Mouse (Mus musculus) midbrain, embryonic 15.5 days (tissue): ENCODE measurements at regions not wholly inside any gene's neighbourhood (a gene's known extent, or its start where the extent isn't known, plus 50 kb on each side); places are given as distances from the start of the nearest gene placed in this dataset.

ENCODE experiments used
- ATAC-seq: fragments of 200-750 bp; cut with Nextera tagmentation; replicated peaks from 2 replicates; pipeline ENCODE4 v1.8.0; 2017; ENCODE audit warnings: moderate TSS enrichment
- H3K27ac ChIP-seq: fragments of 300-500 bp; sonication (generic); 2 replicates; pipeline ENCODE4 v1.5.1; 2015; ENCODE audit warnings: mild to moderate bottlenecking, inconsistent platforms
- H3K27me3 ChIP-seq: fragments of 300-500 bp; sonication (generic); replicated peaks from 2 replicates; pipeline ENCODE4 v1.6.1; 2015; ENCODE audit warnings: inconsistent platforms
- H3K36me3 ChIP-seq: fragments of 300-500 bp; sonication (generic); replicated peaks from 2 replicates; pipeline ENCODE4 v1.6.1; 2015; ENCODE audit warnings: inconsistent platforms
- H3K4me1 ChIP-seq: fragments of 300-500 bp; sonication (generic); 2 replicates; pipeline ENCODE4 v1.6.1; 2015; ENCODE audit warnings: inconsistent platforms
- H3K4me2 ChIP-seq: fragments of 300-500 bp; sonication (generic); 2 replicates; pipeline ENCODE4 v1.6.1; 2015; ENCODE audit warnings: inconsistent platforms, mild to moderate bottlenecking, moderate library complexity
- H3K4me3 ChIP-seq: fragments of 300-500 bp; sonication (generic); 2 replicates; pipeline ENCODE4 v1.5.1; 2015; ENCODE audit warnings: mild to moderate bottlenecking, inconsistent platforms
- H3K9ac ChIP-seq: fragments of 300-500 bp; sonication (generic); 2 replicates; pipeline ENCODE4 v1.6.1; 2015; ENCODE audit warnings: mild to moderate bottlenecking, inconsistent platforms
- H3K9me3 ChIP-seq: fragments of 300-500 bp; sonication (generic); 2 replicates; pipeline ENCODE4 v1.6.1; 2016; ENCODE audit warnings: inconsistent platforms
- WGBS: fragments of 180-500 bp; shearing (Covaris S2); methylation state at CpG from one replicate; pipeline ENCODE4 v1.1.7; 2015; ENCODE audit warnings: mixed read lengths; 5-methylcytosine and 5-hydroxymethylcytosine counted together

DNA sequence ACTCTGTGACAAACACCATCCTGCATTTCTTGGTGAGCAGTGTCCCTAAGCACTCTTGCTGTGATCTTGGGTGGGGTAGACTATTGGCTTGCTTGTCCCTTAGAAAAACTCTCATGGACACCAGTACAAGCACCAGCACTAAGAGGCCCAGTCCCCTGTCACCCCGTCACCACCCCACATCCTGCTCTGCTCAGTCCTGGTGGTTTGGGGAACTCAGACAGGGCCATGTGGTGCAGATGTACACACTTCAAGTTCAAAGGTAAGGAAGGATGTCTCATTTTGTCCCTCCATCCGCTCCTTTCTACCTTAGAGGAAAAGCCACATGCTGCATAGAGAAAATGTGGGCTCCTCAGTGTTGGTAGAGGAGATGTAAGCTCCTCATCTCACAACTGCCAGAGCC is 426.1 kb upstream of the Zmiz1 start:
- H3K4me2 ChIP-seq = no peak overlapping the region
- no peak overlapping the region for H3K4me3 ChIP-seq
- ATAC-seq = no peak
- no peaks in the 10 kb centered on the region for H3K27me3 ChIP-seq
- WGBS = 96% methylated on average over 2 of the region's 2 CpGs
- no peak overlapping the region for H3K27ac ChIP-seq
- no peaks in the 10 kb centered on the region for H3K9me3 ChIP-seq
- H3K4me1 ChIP-seq = no peaks in the 10 kb centered on the region
- no peak overlapping the region for H3K9ac ChIP-seq
- no peaks in the 10 kb centered on the region for H3K36me3 ChIP-seq

DNA sequence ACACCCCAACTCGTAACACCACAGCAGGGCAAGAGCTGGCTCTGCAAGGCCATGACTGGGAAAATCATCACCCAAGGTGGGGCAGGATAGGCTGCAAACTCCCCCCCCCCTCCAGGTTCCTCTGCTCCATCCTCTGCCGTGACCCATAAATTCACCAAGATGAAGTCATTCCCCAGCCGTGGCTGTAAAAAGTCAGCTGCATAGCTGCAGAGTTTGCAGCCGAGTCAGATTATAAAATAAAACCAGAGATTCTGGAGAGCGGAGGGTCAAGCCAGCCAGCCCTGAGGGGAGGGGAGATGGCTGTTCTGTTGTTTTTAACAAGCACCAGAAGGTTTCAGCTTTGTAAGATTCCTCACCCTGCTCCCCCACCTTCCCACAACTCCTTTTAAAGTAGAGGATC is 416.7 kb upstream of the Zmiz1 start:
- no peak for ATAC-seq
- H3K9ac ChIP-seq = no peak overlapping the region
- WGBS = 69% methylated on average over 5 of the region's 5 CpGs
- no peaks in the 10 kb centered on the region for H3K36me3 ChIP-seq
- no peaks in the 10 kb centered on the region for H3K4me1 ChIP-seq
- H3K4me3 ChIP-seq = no peak overlapping the region
- no peak overlapping the region for H3K27ac ChIP-seq
- H3K27me3 ChIP-seq = no peaks in the 10 kb centered on the region
- no peaks in the 10 kb centered on the region for H3K9me3 ChIP-seq
- H3K4me2 ChIP-seq = no peak overlapping the region

DNA sequence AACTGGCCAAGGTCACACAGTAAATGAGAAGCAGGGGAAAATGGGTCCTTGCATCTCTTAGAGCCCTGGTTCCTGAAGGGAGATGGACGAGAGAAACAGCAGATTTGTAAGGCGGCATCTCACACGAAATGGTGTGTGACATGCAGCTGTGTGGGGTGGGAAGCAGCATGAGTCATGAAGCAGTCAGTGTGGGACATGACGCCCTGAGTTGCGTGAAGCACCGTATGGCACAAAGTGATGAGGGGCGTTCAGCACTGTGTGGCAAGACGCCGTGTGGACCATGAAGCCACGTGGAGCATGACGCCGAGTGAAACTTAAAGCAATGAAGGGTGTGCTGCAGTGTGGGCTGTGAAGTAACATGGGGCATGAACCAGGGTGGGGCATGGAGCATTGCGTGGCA is 414.9 kb upstream of the Zmiz1 start:
- H3K4me3 ChIP-seq = no peak overlapping the region
- no peak for ATAC-seq
- no peaks in the 10 kb centered on the region for H3K36me3 ChIP-seq
- H3K4me1 ChIP-seq = no peaks in the 10 kb centered on the region
- H3K27ac ChIP-seq = no peak overlapping the region
- no peaks in the 10 kb centered on the region for H3K9me3 ChIP-seq
- no peak overlapping the region for H3K9ac ChIP-seq
- no peak overlapping the region for H3K4me2 ChIP-seq
- H3K27me3 ChIP-seq = no peaks in the 10 kb centered on the region
- 96% methylated on average over 13 of the region's 13 CpGs for WGBS

DNA sequence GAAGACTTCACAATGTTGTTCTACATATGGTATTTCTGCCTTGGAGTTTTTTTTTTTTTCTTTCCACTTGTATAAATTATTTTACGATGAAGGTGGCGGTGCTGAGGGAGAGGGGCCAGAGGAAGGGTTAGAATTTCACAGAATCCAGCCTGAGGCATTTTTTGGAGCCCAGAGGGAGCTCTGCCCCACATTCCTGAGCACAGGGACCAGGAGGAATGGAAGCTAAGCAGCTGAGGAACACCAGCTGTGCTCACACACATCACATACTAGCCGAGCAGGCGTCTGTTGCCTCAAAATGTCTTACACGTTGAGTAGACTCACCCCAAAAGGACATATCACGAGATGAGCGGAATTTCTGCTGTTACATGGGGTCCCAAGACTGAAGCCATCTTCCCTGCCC is 414.1 kb upstream of the Zmiz1 start:
- H3K9ac ChIP-seq = no peak overlapping the region
- H3K4me1 ChIP-seq = no peaks in the 10 kb centered on the region
- 68% methylated on average over 7 of the region's 7 CpGs for WGBS
- H3K9me3 ChIP-seq = no peaks in the 10 kb centered on the region
- ATAC-seq = no peak
- no peak overlapping the region for H3K4me2 ChIP-seq
- no peaks in the 10 kb centered on the region for H3K36me3 ChIP-seq
- H3K27ac ChIP-seq = no peak overlapping the region
- no peak overlapping the region for H3K4me3 ChIP-seq
- no peaks in the 10 kb centered on the region for H3K27me3 ChIP-seq

DNA sequence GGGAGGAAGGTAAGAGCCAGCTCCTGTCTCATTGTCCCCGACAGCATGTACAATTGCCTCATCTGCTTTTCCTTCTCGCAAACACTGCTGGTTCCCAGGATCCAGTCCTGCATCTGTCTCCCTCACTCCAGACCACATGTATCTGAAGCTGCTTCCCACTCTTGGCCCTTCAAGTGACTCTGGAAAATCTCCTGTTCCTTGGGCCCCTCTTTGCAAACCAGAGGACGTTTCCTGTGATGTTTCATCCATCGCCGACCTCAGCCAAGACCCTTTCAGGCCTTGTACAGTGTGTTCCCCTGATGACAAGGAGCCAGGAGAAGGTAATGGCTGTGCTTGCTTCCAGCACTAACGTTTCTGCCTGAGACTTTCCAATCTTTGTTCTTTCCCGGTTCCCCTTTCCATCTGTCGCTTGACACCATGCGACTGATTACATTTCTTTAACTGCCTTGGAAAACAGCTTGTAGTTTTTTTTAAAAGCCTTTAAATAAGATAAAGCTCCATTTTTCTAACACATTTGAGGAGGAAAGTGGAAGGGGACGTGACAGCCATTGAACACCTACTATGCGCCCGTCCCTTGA is 408.2 kb upstream of the Zmiz1 start:
- Histone ChIP-seq H3K27me3 (no peaks in the 10 kb centered on the region), H3K4me1 (no peaks in the 10 kb centered on the region), H3K36me3 (no peaks in the 10 kb centered on the region), H3K27ac (no peak overlapping the region), H3K9ac (no peak overlapping the region), H3K4me2 (no peak overlapping the region), H3K9me3 (no peaks in the 10 kb centered on the region), H3K4me3 (no peak overlapping the region)
- ATAC-seq = no peak
- WGBS = 79% methylated on average over 12 of the region's 12 CpGs

- Histone ChIP-seq H3K4me1 (no peaks in the 10 kb centered on the region), H3K27ac (no peak overlapping the region), H3K9me3 (no peaks in the 10 kb centered on the region), H3K4me2 (no peak overlapping the region), H3K4me3 (no peak overlapping the region), H3K9ac (no peak overlapping the region), H3K27me3 (no peaks in the 10 kb centered on the region), H3K36me3 (no peaks in the 10 kb centered on the region)
- 84% methylated on average over 9 of the region's 9 CpGs for WGBS
- ATAC-seq = no peak
Measured at GRCm38 (mm10) chr14:25052175-25052574, 406.8 kb upstream of the Zmiz1 start.

- Histone ChIP-seq H3K4me3 (no peak overlapping the region), H3K4me1 (peaks cover 15% of the 10 kb centered on the region), H3K27me3 (no peaks in the 10 kb centered on the region), H3K27ac (no peak overlapping the region), H3K9ac (no peak overlapping the region), H3K4me2 (no peak overlapping the region), H3K36me3 (no peaks in the 10 kb centered on the region), H3K9me3 (no peaks in the 10 kb centered on the region)
- ATAC-seq = no peak
- 63% methylated on average over 7 of the region's 7 CpGs for WGBS
Measured at GRCm38 (mm10) chr14:25059351-25059750, 399.6 kb upstream of the Zmiz1 start.

- Histone ChIP-seq H3K27me3 (no peaks in the 10 kb centered on the region), H3K4me2 (no peak overlapping the region), H3K4me1 (peaks cover 24% of the 10 kb centered on the region), H3K4me3 (no peak overlapping the region), H3K27ac (no peak overlapping the region), H3K9ac (no peak overlapping the region), H3K36me3 (no peaks in the 10 kb centered on the region), H3K9me3 (no peaks in the 10 kb centered on the region)
- 64% methylated on average over 7 of the region's 7 CpGs for WGBS
- ATAC-seq = no peak
Measured at GRCm38 (mm10) chr14:25060285-25060684, 398.7 kb upstream of the Zmiz1 start.

DNA sequence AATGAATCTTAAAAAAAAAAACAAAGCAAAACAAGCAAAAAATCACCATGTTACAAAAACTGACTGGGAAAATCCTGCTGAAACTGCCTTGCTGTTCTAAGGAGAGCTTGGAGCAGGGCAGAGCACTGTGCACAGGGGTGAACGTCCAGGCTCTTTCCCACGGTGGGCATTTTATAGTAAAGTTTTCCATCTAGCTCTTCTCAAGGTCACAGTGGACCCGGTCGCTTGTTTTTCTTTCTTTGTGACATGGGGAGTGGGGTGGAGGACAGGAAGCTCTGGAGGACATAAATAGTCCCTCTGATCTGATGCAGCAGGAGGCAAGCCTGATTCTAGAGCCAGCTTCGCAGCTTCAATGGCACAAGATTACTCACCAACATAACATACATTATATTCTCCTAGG is 395.9 kb upstream of the Zmiz1 start:
- H3K4me2 ChIP-seq = no peak overlapping the region
- no peak overlapping the region for H3K4me3 ChIP-seq
- H3K27ac ChIP-seq = no peak overlapping the region
- no peak overlapping the region for H3K9ac ChIP-seq
- ATAC-seq = no peak
- H3K27me3 ChIP-seq = no peaks in the 10 kb centered on the region
- H3K4me1 ChIP-seq = peaks cover 24% of the 10 kb centered on the region
- no peaks in the 10 kb centered on the region for H3K9me3 ChIP-seq
- 73% methylated on average over 5 of the region's 5 CpGs for WGBS
- no peaks in the 10 kb centered on the region for H3K36me3 ChIP-seq

- Histone ChIP-seq H3K4me3 (no peak overlapping the region), H3K27me3 (no peaks in the 10 kb centered on the region), H3K9me3 (no peaks in the 10 kb centered on the region), H3K4me2 (no peak overlapping the region), H3K4me1 (peaks cover 23% of the 10 kb centered on the region), H3K9ac (no peak overlapping the region; the same call in 1 of the 2 replicates), H3K36me3 (no peaks in the 10 kb centered on the region), H3K27ac (no peak overlapping the region)
- ATAC-seq = no peak
- WGBS = 43% methylated on average over 8 of the region's 8 CpGs
Measured at GRCm38 (mm10) chr14:25064190-25064947, 394.6 kb upstream of the Zmiz1 start.

DNA sequence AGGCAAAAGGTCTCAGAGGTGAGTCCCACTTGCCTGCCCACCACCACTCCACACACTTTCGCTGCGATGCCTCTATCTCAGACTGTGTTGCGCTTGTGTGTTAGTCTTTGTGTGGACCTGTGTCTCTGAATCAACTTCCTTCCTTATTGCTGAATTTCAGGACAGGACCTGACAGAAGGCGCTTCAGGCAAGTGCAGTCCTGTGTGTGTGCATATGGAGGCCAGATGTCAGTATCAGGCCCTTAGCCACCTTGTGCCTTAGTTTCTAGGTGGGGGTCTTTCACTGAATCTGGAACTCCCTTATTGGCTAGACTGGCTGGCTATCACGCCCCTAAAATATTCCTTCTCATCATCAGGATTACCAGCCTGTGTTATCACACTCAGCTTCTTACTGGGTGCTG is 391.6 kb upstream of the Zmiz1 start:
- Histone ChIP-seq H3K27ac (no peak overlapping the region), H3K27me3 (no peaks in the 10 kb centered on the region), H3K4me3 (no peak overlapping the region), H3K4me1 (peaks cover 24% of the 10 kb centered on the region), H3K4me2 (no peak overlapping the region), H3K9me3 (no peaks in the 10 kb centered on the region), H3K36me3 (no peaks in the 10 kb centered on the region), H3K9ac (no peak overlapping the region)
- 92% methylated on average over 5 of the region's 5 CpGs for WGBS
- ATAC-seq = no peak

GRCm38 (mm10) chr14:25068430-25068829 is 390.6 kb upstream of the Zmiz1 start:
- Histone ChIP-seq H3K9ac (no peak overlapping the region), H3K27ac (no peak overlapping the region), H3K27me3 (no peaks in the 10 kb centered on the region), H3K36me3 (no peaks in the 10 kb centered on the region), H3K4me2 (no peak overlapping the region), H3K4me1 (peaks cover 31% of the 10 kb centered on the region), H3K9me3 (no peaks in the 10 kb centered on the region), H3K4me3 (no peak overlapping the region)
- WGBS = 32% methylated on average over 8 of the region's 8 CpGs
- ATAC-seq = no peak

DNA sequence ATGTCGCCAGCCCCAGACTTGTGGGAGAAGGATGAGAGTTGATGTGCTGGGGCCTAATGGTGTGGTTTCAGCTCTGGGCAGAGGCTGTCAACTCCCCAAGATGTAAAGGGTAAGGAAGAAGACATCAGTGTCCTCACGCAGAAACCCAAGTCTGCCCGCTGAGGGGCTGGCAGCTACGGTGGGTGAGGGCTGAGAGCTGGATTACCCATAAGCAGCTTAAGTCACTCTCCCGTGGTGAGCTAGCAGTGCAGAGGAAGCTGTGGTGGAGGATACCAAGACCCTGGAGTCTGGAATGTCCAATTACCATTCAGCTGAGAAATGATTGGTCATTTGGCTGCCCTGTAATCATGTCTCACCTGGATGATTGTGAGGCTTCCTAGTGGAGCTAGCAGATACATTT is 385.8 kb upstream of the Zmiz1 start:
- peak; percentile 25; the same call in 1 of the 2 replicates for ATAC-seq
- Histone ChIP-seq H3K4me2 (no peak overlapping the region), H3K9ac (no peak overlapping the region), H3K9me3 (no peaks in the 10 kb centered on the region), H3K4me3 (no peak overlapping the region), H3K27me3 (no peaks in the 10 kb centered on the region), H3K27ac (peak overlapping the region; percentile 48; the same call in 1 of the 2 replicates), H3K36me3 (no peaks in the 10 kb centered on the region), H3K4me1 (peaks cover 15% of the 10 kb centered on the region)
- WGBS = 21% methylated on average over 5 of the region's 5 CpGs
